Mouse (Mus musculus) embryonic facial prominence, embryonic 12.5 days (tissue): ENCODE data around the gene Arhgap32. TPM values are rescaled to one million over a fixed set of nuclear protein-coding genes. Genes with fewer than 3 reads are reported as not detected.

Source experiments
- ATAC-seq: fragments of 200-750 bp; cut with Nextera tagmentation; 2 replicates; pipeline ENCODE4 v1.8.0; 2017; ENCODE audit not compliant: insufficient number of reproducible peaks, insufficient read depth, low FRiP score, low TSS enrichment
- H3K27ac ChIP-seq: fragments of 300-500 bp; sonication (generic); 2 replicates; pipeline ENCODE4 v1.5.1; 2016; ENCODE audit warnings: mild to moderate bottlenecking
- H3K27me3 ChIP-seq: fragments of 300-500 bp; sonication (generic); 2 replicates; pipeline ENCODE4 v1.6.1; 2016; ENCODE audit warnings: mild to moderate bottlenecking, moderate library complexity
- H3K36me3 ChIP-seq: fragments of 300-500 bp; sonication (generic); 2 replicates; pipeline ENCODE4 v1.6.1; 2016; ENCODE audit warnings: mild to moderate bottlenecking
- H3K4me1 ChIP-seq: fragments of 300-500 bp; sonication (generic); 2 replicates; pipeline ENCODE4 v1.6.1; 2016
- H3K4me2 ChIP-seq: fragments of 300-500 bp; sonication (generic); replicated peaks from 2 replicates; pipeline ENCODE4 v1.6.1; 2016; ENCODE audit warnings: mild to moderate bottlenecking, moderate library complexity
- H3K4me3 ChIP-seq: fragments of 300-500 bp; sonication (generic); 2 replicates; pipeline ENCODE4 v1.5.1; 2016; ENCODE audit warnings: mild to moderate bottlenecking
- H3K9ac ChIP-seq: fragments of 300-500 bp; sonication (generic); 2 replicates; pipeline ENCODE4 v1.6.1; 2016; ENCODE audit warnings: mild to moderate bottlenecking, moderate library complexity
- H3K9me3 ChIP-seq: fragments of 300-500 bp; sonication (generic); 2 replicates; pipeline ENCODE4 v1.6.1; 2016; ENCODE audit warnings: mild to moderate bottlenecking, moderate library complexity
- WGBS: fragments of 180-500 bp; shearing (Covaris S2); methylation state at CpG from one replicate; pipeline ENCODE4 v1.1.7; 2016; 5-methylcytosine and 5-hydroxymethylcytosine counted together
- polyA plus RNA-seq: library from polyadenylated mRNA; unstranded; fragments of >200 nt; fragmentation: Nextera tagmentation; extraction: Ambion mirVana; gene quantifications from 2 replicates; pipeline ENCODE4 v1.2.1, GENCODE M21; 2016

Gene Arhgap32
- polyA plus RNA-seq, 1 experiment from 2014 or later: 6.1 TPM

- H3K9ac ChIP-seq: no peak overlapping the region
- no peak overlapping the region for H3K4me3 ChIP-seq
- 74% methylated on average over 5 of the region's 5 CpGs for WGBS
- ATAC-seq: no peak
- H3K36me3 ChIP-seq: no peaks in the 10 kb centered on the region
- H3K4me1 ChIP-seq: no peaks in the 10 kb centered on the region
- H3K27me3 ChIP-seq: no peaks in the 10 kb centered on the region
- H3K4me2 ChIP-seq: no peak overlapping the region
- no peaks in the 10 kb centered on the region for H3K9me3 ChIP-seq
- H3K27ac ChIP-seq: no peak overlapping the region
Observed at GRCm38 (mm10) chr9:32216820-32217567, 101.1 kb downstream of the Arhgap32 start.

- peaks cover 19% of the 10 kb centered on the region; the same call in 1 of the 2 replicates for H3K4me1 ChIP-seq
- no peaks in the 10 kb centered on the region for H3K9me3 ChIP-seq
- H3K36me3 ChIP-seq: no peaks in the 10 kb centered on the region
- no peak overlapping the region for H3K27ac ChIP-seq
- 73% methylated on average over 4 of the region's 4 CpGs for WGBS
- no peak overlapping the region for H3K4me2 ChIP-seq
- H3K27me3 ChIP-seq: no peaks in the 10 kb centered on the region
- no peak overlapping the region for H3K9ac ChIP-seq
- no peak overlapping the region for H3K4me3 ChIP-seq
- no peak for ATAC-seq
Observed at GRCm38 (mm10) chr9:32219400-32219799, 103.5 kb downstream of the Arhgap32 start.

GRCm38 (mm10) chr9:32222184-32222583 is 106.2 kb downstream of the Arhgap32 start:
- WGBS: 73% methylated on average over 4 of the region's 4 CpGs
- no peak for ATAC-seq

GRCm38 (mm10) chr9:32223739-32224529 is 108.0 kb downstream of the Arhgap32 start:
- Histone ChIP-seq H3K36me3 (no peaks in the 10 kb centered on the region), H3K27me3 (no peaks in the 10 kb centered on the region), H3K27ac (0 out of 2 replicates have a peak overlapping the region, but pooled peaks have one; percentile 4), H3K9me3 (no peaks in the 10 kb centered on the region), H3K4me3 (no peak overlapping the region), H3K4me2 (no peak overlapping the region), H3K4me1 (peaks cover 19% of the 10 kb centered on the region; the same call in 1 of the 2 replicates), H3K9ac (no peak overlapping the region)
- peak; percentile 80; the same call in 1 of the 2 replicates for ATAC-seq
- WGBS: 48% methylated on average over 5 of the region's 5 CpGs

More at GRCm38 (mm10) chr9:32222184-32222583, 106.2 kb downstream of the Arhgap32 start:
- Histone ChIP-seq H3K36me3 (no peaks in the 10 kb centered on the region), H3K4me1 (peaks cover 19% of the 10 kb centered on the region; the same call in 1 of the 2 replicates), H3K9ac (no peak overlapping the region), H3K9me3 (no peaks in the 10 kb centered on the region), H3K27me3 (no peaks in the 10 kb centered on the region), H3K4me2 (no peak overlapping the region), H3K4me3 (no peak overlapping the region), H3K27ac (no peak overlapping the region)

GRCm38 (mm10) chr9:32224937-32225336 is 109.0 kb downstream of the Arhgap32 start:
- Histone ChIP-seq H3K9ac (no peak overlapping the region), H3K4me2 (no peak overlapping the region), H3K36me3 (no peaks in the 10 kb centered on the region), H3K4me1 (peaks cover 19% of the 10 kb centered on the region; the same call in 1 of the 2 replicates), H3K27me3 (no peaks in the 10 kb centered on the region), H3K4me3 (no peak overlapping the region), H3K27ac (no peak overlapping the region), H3K9me3 (no peaks in the 10 kb centered on the region)
- ATAC-seq: no peak
- WGBS: 62% methylated on average over 4 of the region's 4 CpGs

- Histone ChIP-seq H3K27me3 (no peaks in the 10 kb centered on the region), H3K9ac (no peak overlapping the region), H3K4me2 (no peak overlapping the region), H3K9me3 (no peaks in the 10 kb centered on the region), H3K4me1 (peaks cover 19% of the 10 kb centered on the region; the same call in 1 of the 2 replicates), H3K27ac (no peak overlapping the region), H3K4me3 (no peak overlapping the region), H3K36me3 (no peaks in the 10 kb centered on the region)
- ATAC-seq: no peak
- 54% methylated on average over 1 of the region's 1 CpGs for WGBS
Observed at GRCm38 (mm10) chr9:32225584-32225983, 109.6 kb downstream of the Arhgap32 start.

GRCm38 (mm10) chr9:32227034-32227433 is 111.1 kb downstream of the Arhgap32 start:
- no peak overlapping the region for H3K27ac ChIP-seq
- no peak overlapping the region for H3K9ac ChIP-seq
- H3K4me3 ChIP-seq: no peak overlapping the region
- H3K4me1 ChIP-seq: peaks cover 19% of the 10 kb centered on the region; the same call in 1 of the 2 replicates
- H3K27me3 ChIP-seq: no peaks in the 10 kb centered on the region
- no peaks in the 10 kb centered on the region for H3K36me3 ChIP-seq
- 80% methylated on average over 2 of the region's 2 CpGs for WGBS
- ATAC-seq: no peak
- no peak overlapping the region for H3K4me2 ChIP-seq
- no peaks in the 10 kb centered on the region for H3K9me3 ChIP-seq

GRCm38 (mm10) chr9:32233593-32233992 is 117.7 kb downstream of the Arhgap32 start:
- no peak overlapping the region for H3K4me3 ChIP-seq
- WGBS: 84% methylated on average over 4 of the region's 4 CpGs
- H3K4me1 ChIP-seq: no peaks in the 10 kb centered on the region
- H3K36me3 ChIP-seq: no peaks in the 10 kb centered on the region
- no peak for ATAC-seq
- no peak overlapping the region for H3K9ac ChIP-seq
- no peak overlapping the region for H3K4me2 ChIP-seq
- no peaks in the 10 kb centered on the region for H3K27me3 ChIP-seq
- no peaks in the 10 kb centered on the region for H3K9me3 ChIP-seq
- no peak overlapping the region for H3K27ac ChIP-seq

GRCm38 (mm10) chr9:32234767-32235489 is 119.0 kb downstream of the Arhgap32 start:
- no peaks in the 10 kb centered on the region for H3K9me3 ChIP-seq
- 83% methylated on average over 3 of the region's 3 CpGs for WGBS
- H3K36me3 ChIP-seq: no peaks in the 10 kb centered on the region
- no peaks in the 10 kb centered on the region for H3K4me1 ChIP-seq
- H3K27me3 ChIP-seq: no peaks in the 10 kb centered on the region
- no peak overlapping the region for H3K27ac ChIP-seq
- H3K9ac ChIP-seq: no peak overlapping the region
- no peak overlapping the region for H3K4me2 ChIP-seq
- no peak overlapping the region for H3K4me3 ChIP-seq
- no peak for ATAC-seq

- H3K36me3 ChIP-seq: no peaks in the 10 kb centered on the region
- WGBS: 71% methylated on average over 10 of the region's 10 CpGs
- no peak for ATAC-seq
- no peak overlapping the region for H3K4me3 ChIP-seq
- H3K27ac ChIP-seq: no peak overlapping the region
- no peaks in the 10 kb centered on the region for H3K9me3 ChIP-seq
- no peak overlapping the region for H3K4me2 ChIP-seq
- no peaks in the 10 kb centered on the region for H3K27me3 ChIP-seq
- H3K4me1 ChIP-seq: no peaks in the 10 kb centered on the region
- no peak overlapping the region for H3K9ac ChIP-seq
Observed at GRCm38 (mm10) chr9:32238899-32239298, 123.0 kb downstream of the Arhgap32 start.

- Histone ChIP-seq H3K4me1 (no peaks in the 10 kb centered on the region), H3K36me3 (no peaks in the 10 kb centered on the region), H3K27ac (no peak overlapping the region), H3K9me3 (no peaks in the 10 kb centered on the region), H3K4me2 (no peak overlapping the region), H3K27me3 (no peaks in the 10 kb centered on the region), H3K9ac (no peak overlapping the region), H3K4me3 (no peak overlapping the region)
- ATAC-seq: no peak
- WGBS: 91% methylated on average over 10 of the region's 10 CpGs
Observed at GRCm38 (mm10) chr9:32239427-32239826, 123.5 kb downstream of the Arhgap32 start.
